Mouse (Mus musculus): ENCODE measurements around the gene Sult2b1.

DNA sequence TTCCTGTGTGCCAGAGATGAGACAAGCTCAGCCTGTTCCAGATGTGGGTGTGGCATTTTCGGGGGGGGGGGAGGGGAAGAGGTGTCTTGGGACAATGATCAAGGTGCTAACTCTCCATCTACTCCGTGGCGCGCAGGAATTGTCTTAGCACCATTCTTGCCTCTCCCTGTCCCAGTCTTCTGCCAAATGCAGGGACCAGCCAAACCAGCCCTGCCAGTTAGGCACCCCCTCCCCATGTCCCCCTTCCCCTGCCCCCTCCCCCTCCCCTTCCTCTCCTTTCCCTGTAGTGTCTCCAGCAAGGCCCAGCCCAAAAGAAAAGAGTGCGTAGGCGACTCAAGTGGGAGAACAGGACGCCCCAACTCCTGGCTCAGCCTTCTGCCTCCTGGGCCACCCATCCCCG lies 17.7 kb downstream of the Sult2b1 start:
- TF ChIP-seq CTCF (IDR thresholded peaks at IDR 0.05; ENCODE audit: low read depth, low read length): no peak
- TF ChIP-seq POLR2A (IDR thresholded peaks at IDR 0.05; ENCODE audit: extremely low read depth, insufficient read depth, low read length): no peak

All from liver, adult 2 months (tissue).